Mouse (Mus musculus) CH12.LX (cell line): ENCODE measurements at regions not wholly inside any gene's neighbourhood (a gene's known extent, or its start where the extent isn't known, plus 50 kb on each side); places are given as distances from the start of the nearest gene placed in this dataset.

Experiments
- CHD1 ChIP-seq: IDR thresholded peaks from 2 replicates; pipeline ENCODE4 v1.6.1; 2012; ENCODE audit warnings: low read depth, low read length, improper control_type of control experiment, inconsistent platforms
- CTCF ChIP-seq, 2 experiments: IDR thresholded peaks in 1 of 2; conservative IDR thresholded peaks in 1 of 2; 2 replicates each; pipeline ENCODE4 v1.5.1; 2011 to 2012; ENCODE audit warnings: low read depth in 2 of 2, low read length in 2 of 2, improper control_type of control experiment in 1 of 2, inconsistent platforms in 1 of 2, mild to moderate bottlenecking in 1 of 2, moderate library complexity in 1 of 2
- EP300 ChIP-seq: IDR thresholded peaks from 2 replicates; pipeline ENCODE4 v1.6.1; 2011; ENCODE audit warnings: low read length, improper control_type of control experiment
- ETS1 ChIP-seq: conservative IDR thresholded peaks from 2 replicates; pipeline ENCODE4 v1.6.1; 2012; ENCODE audit warnings: low read depth, mild to moderate bottlenecking, inconsistent platforms, low read length, improper control_type of control experiment, moderate library complexity
- KAT2A ChIP-seq: IDR thresholded peaks from 2 replicates; pipeline ENCODE4 v1.6.1; 2012; ENCODE audit warnings: low read length, improper control_type of control experiment, inconsistent platforms; ENCODE audit not compliant: insufficient replicate concordance
- MXI1 ChIP-seq: IDR thresholded peaks from 2 replicates; pipeline ENCODE4 v1.6.1; 2011; ENCODE audit warnings: mild to moderate bottlenecking, low read depth, low read length, improper control_type of control experiment
- NELFE ChIP-seq: IDR thresholded peaks from 2 replicates; pipeline ENCODE4 v1.6.1; 2011; ENCODE audit warnings: low read depth, low read length, improper control_type of control experiment
- NRF1 ChIP-seq: IDR thresholded peaks from 2 replicates; pipeline ENCODE4 v1.6.1; 2014; ENCODE audit warnings: low read depth, mild to moderate bottlenecking, inconsistent platforms, low read length, improper control_type of control experiment, moderate library complexity
- POLR2A ChIP-seq: IDR thresholded peaks from 2 replicates; pipeline ENCODE4 v1.6.1; 2011; ENCODE audit warnings: low read depth, mild to moderate bottlenecking, improper control_type of control experiment, low read length
- POLR2AphosphoS2 ChIP-seq: IDR thresholded peaks from 2 replicates; pipeline ENCODE4 v1.6.1; 2011; ENCODE audit warnings: low read depth, low read length, improper control_type of control experiment
- USF1 ChIP-seq: IDR thresholded peaks from 2 replicates; pipeline ENCODE4 v1.6.1; 2014; ENCODE audit warnings: low read depth, mild to moderate bottlenecking, inconsistent platforms, low read length, improper control_type of control experiment
- ZC3H11A ChIP-seq: IDR thresholded peaks from 2 replicates; pipeline ENCODE4 v1.6.1; 2012; ENCODE audit warnings: low read depth, mild to moderate bottlenecking, inconsistent platforms, low read length, improper control_type of control experiment
- ZNF384 ChIP-seq: IDR thresholded peaks from 2 replicates; pipeline ENCODE4 v1.6.1; 2012; ENCODE audit warnings: low read depth, low read length, improper control_type of control experiment, inconsistent platforms

DNA sequence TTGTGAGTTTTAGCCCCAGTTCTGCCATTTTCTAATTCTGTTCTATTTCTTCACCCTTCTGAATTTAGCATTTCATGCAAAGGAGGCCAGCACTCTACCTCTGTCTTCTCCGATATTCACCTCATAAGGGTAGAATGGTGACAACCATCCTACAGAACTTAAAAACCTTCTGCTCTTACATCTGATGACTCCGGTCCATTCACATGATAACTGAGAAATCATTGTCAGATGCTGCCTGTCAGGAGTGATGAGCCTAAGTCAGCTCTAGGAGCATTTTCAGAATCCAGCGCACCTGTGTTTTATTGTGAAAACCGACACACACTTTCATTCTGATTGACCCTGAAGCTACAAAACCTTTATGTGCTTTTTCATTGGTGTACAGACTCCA, 115.1 kb downstream of the Vmn2r79 start:
- TF ChIP-seq CTCF (conservative IDR thresholded peaks at IDR 0.05 in 1 of 2, IDR thresholded peaks at IDR 0.05 in 1 of 2; ENCODE audit: low read depth in 2 of 2, low read length in 2 of 2) (no peak), MXI1 (no peak), POLR2A (no peak), POLR2AphosphoS2 (no peak), ZNF384 (no peak), USF1 (no peak), ETS1 (no peak), NRF1 (no peak), NELFE (no peak), CHD1 (no peak), EP300 (no peak), ZC3H11A (no peak), KAT2A (no peak)
